Mouse (Mus musculus): ENCODE results near the gene Agpat4.

GRCm38 (mm10) chr17:12205694-12206075 is 87.2 kb downstream of the Agpat4 start:
- TF ChIP-seq GATA1 (IDR thresholded peaks at IDR 0.05; ENCODE audit: borderline replicate concordance, low read length) (no peak), FLI1 (IDR thresholded peaks at IDR 0.05; ENCODE audit: low read length) (no peak)
